Mouse (Mus musculus) lung, embryonic 16.5 days (tissue): ENCODE results near the gene Fam171a1. TPM values are rescaled to one million over a fixed set of nuclear protein-coding genes. Genes with fewer than 3 reads are reported as not detected.
"Not testable (repeated sequence)": the region's sequence is repeated elsewhere in the genome, so short reads cannot be mapped to it uniquely, and the experiment has no call there.

Source experiments
- ATAC-seq: fragments of 200-750 bp; cut with Nextera tagmentation; 2 replicates; pipeline ENCODE4 v1.8.0; 2017; ENCODE audit warnings: low read depth, mild to moderate bottlenecking, moderate library complexity
- H3K27ac ChIP-seq: fragments of 300-500 bp; sonication (generic); 2 replicates; pipeline ENCODE4 v1.5.1; 2014; ENCODE audit warnings: mild to moderate bottlenecking, control low read depth, low read length
- H3K27me3 ChIP-seq: fragments of 300-500 bp; sonication (generic); 2 replicates; pipeline ENCODE4 v1.6.1; 2014; ENCODE audit warnings: low read depth, low read length, mixed read lengths; ENCODE audit not compliant: control insufficient read depth, insufficient read depth
- H3K36me3 ChIP-seq: fragments of 300-500 bp; sonication (generic); 2 replicates; pipeline ENCODE4 v1.6.1; 2014; ENCODE audit warnings: low read length; ENCODE audit not compliant: control insufficient read depth, insufficient read depth
- H3K4me1 ChIP-seq: fragments of 300-500 bp; sonication (generic); replicated peaks from 2 replicates; pipeline ENCODE4 v1.6.1; 2014; ENCODE audit warnings: low read length, mixed read lengths; ENCODE audit not compliant: control insufficient read depth, insufficient read depth
- H3K4me2 ChIP-seq: fragments of 300-500 bp; sonication (generic); 2 replicates; pipeline ENCODE4 v1.6.1; 2014; ENCODE audit warnings: low read depth, low read length, control low read depth
- H3K4me3 ChIP-seq: fragments of 300-500 bp; sonication (generic); 2 replicates; pipeline ENCODE4 v1.5.1; 2014; ENCODE audit warnings: mild to moderate bottlenecking, low read length, control low read depth
- H3K9ac ChIP-seq: fragments of 300-500 bp; sonication (generic); 2 replicates; pipeline ENCODE4 v1.6.1; 2014; ENCODE audit warnings: low read length, control low read depth
- H3K9me3 ChIP-seq: fragments of 300-500 bp; sonication (generic); 2 replicates; pipeline ENCODE4 v1.6.1; 2016; ENCODE audit warnings: low read length; ENCODE audit not compliant: control insufficient read depth
- WGBS: fragments of 180-500 bp; shearing (Covaris S2); extraction: QIAGEN DNeasy Blood & Tissue Kit; methylation state at CpG from one replicate; pipeline ENCODE4 v1.1.7; 2014; 5-methylcytosine and 5-hydroxymethylcytosine counted together
- polyA plus RNA-seq: library from polyadenylated mRNA; unstranded; fragments of >200 nt; fragmentation: Nextera tagmentation; extraction: Ambion mirVana; gene quantifications from 2 replicates; pipeline ENCODE4 v1.2.1, GENCODE M21; 2015

Gene Fam171a1
- 49.7 and 54.6 TPM in 2 replicates for polyA plus RNA-seq

GRCm38 (mm10) chr2:3113866-3114265 is at the start of gene Fam171a1:
Gene Fam171a1 (plus strand): TSS chr2:3114224.
- peak within 1 kb of the TSS; percentile 12; the same call in 1 of the 2 replicates for H3K4me3 ChIP-seq
- no peaks in the 10 kb centered on the region for H3K27me3 ChIP-seq
- 53% methylated on average over 4 of the region's 4 CpGs for WGBS
- H3K9ac ChIP-seq: no peak within 1 kb of the TSS
- 0 out of 2 replicates have a peak, but pooled peaks cover 3% of the 10 kb centered on the region for H3K4me1 ChIP-seq
- no peaks in the 10 kb centered on the region for H3K9me3 ChIP-seq
- no peak for ATAC-seq
- H3K36me3 ChIP-seq: no peaks in the 10 kb centered on the region
- H3K27ac ChIP-seq: peak within 1 kb of the TSS; percentile 69
- 0 out of 2 replicates have a peak within 1 kb of the TSS, but pooled peaks have one; percentile 27 for H3K4me2 ChIP-seq

GRCm38 (mm10) chr2:3069140-3069539 is 44.9 kb upstream of the Fam171a1 start:
- Histone ChIP-seq H3K9ac (no peak overlapping the region), H3K36me3 (no peaks in the 10 kb centered on the region), H3K4me2 (no peak overlapping the region), H3K27ac (no peak overlapping the region), H3K4me1 (no peaks in the 10 kb centered on the region), H3K9me3 (no peaks in the 10 kb centered on the region), H3K4me3 (no peak overlapping the region), H3K27me3 (no peaks in the 10 kb centered on the region)
- WGBS: 92% methylated on average over 1 of the region's 1 CpGs
- no peak for ATAC-seq

- ATAC-seq: not testable (repeated sequence)
Measured at GRCm38 (mm10) chr2:3088361-3088760, 25.7 kb upstream of the Fam171a1 start.

GRCm38 (mm10) chr2:3089274-3089673 is 24.8 kb upstream of the Fam171a1 start:
- no peak for ATAC-seq
- Histone ChIP-seq H3K4me1 (no peaks in the 10 kb centered on the region), H3K4me3 (no peak overlapping the region), H3K36me3 (no peaks in the 10 kb centered on the region), H3K4me2 (no peak overlapping the region), H3K9ac (no peak overlapping the region), H3K27ac (no peak overlapping the region), H3K27me3 (no peaks in the 10 kb centered on the region), H3K9me3 (no peaks in the 10 kb centered on the region)
- WGBS: 14% methylated on average over 1 of the region's 1 CpGs

More at GRCm38 (mm10) chr2:3088361-3088760, 25.7 kb upstream of the Fam171a1 start:
- 75% methylated on average over 3 of the region's 3 CpGs for WGBS
- H3K36me3 ChIP-seq, H3K4me2 ChIP-seq, H3K9me3 ChIP-seq, H3K4me3 ChIP-seq, H3K27ac ChIP-seq, H3K4me1 ChIP-seq, H3K9ac ChIP-seq, H3K27me3 ChIP-seq: not testable (repeated sequence)

DNA sequence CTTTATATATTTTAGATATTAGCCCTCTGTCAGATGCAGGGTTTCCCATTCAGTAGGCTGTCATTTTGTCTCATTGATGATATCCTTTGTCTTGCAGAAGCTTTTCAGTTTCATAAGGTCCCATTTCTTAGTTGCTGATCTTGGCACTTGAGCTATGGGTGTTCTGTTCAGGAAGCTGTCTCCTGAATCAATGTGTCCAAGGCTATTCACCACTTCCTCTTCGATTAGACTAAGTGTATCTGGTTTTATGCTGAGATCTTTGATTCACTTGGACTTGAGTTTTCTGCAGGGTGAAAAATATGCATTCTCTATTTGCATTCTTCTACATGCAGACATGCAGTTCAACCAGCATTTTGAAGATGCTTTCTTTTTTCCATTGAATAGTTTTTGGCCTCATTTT is 17.9 kb upstream of the Fam171a1 start:
- H3K4me2 ChIP-seq: no peak overlapping the region
- H3K9me3 ChIP-seq: no peaks in the 10 kb centered on the region
- H3K4me1 ChIP-seq: no peaks in the 10 kb centered on the region
- no peaks in the 10 kb centered on the region for H3K27me3 ChIP-seq
- H3K27ac ChIP-seq: no peak overlapping the region
- no peak overlapping the region for H3K4me3 ChIP-seq
- H3K9ac ChIP-seq: no peak overlapping the region
- H3K36me3 ChIP-seq: no peaks in the 10 kb centered on the region
- ATAC-seq: no peak
- WGBS: 61% methylated on average over 1 of the region's 1 CpGs

GRCm38 (mm10) chr2:3099971-3100370 is 14.1 kb upstream of the Fam171a1 start:
- H3K9ac ChIP-seq: no peak overlapping the region
- ATAC-seq: no peak
- H3K4me3 ChIP-seq: no peak overlapping the region
- no peaks in the 10 kb centered on the region for H3K27me3 ChIP-seq
- no peak overlapping the region for H3K27ac ChIP-seq
- no peaks in the 10 kb centered on the region for H3K4me1 ChIP-seq
- WGBS: 67% methylated on average over 4 of the region's 4 CpGs
- H3K36me3 ChIP-seq: no peaks in the 10 kb centered on the region
- H3K4me2 ChIP-seq: no peak overlapping the region
- no peaks in the 10 kb centered on the region for H3K9me3 ChIP-seq

GRCm38 (mm10) chr2:3101292-3101957 is 12.6 kb upstream of the Fam171a1 start:
- Histone ChIP-seq H3K36me3 (no peaks in the 10 kb centered on the region), H3K9me3 (no peaks in the 10 kb centered on the region), H3K4me2 (no peak overlapping the region), H3K9ac (no peak overlapping the region), H3K4me1 (no peaks in the 10 kb centered on the region), H3K27me3 (no peaks in the 10 kb centered on the region), H3K27ac (no peak overlapping the region), H3K4me3 (no peak overlapping the region)
- WGBS: 73% methylated on average over 2 of the region's 2 CpGs
- no peak for ATAC-seq

DNA sequence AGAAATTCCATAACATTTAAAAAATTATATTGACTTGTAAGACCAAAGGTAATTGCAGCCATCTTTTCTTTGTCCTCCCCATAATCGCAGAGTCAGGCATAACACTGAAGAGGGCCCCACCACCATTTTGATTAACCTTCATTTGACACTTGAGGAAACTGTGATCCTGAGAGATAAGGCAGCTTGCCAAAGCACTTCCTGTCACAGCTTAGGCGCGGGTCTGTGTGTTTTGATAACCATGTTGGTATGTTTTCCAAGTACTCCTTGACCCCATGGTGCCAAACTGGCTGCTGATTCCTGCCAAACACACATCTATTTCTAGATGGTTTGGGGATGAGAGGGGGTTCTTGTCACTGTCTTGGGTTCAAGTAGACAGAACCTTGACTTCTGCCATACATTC is 11.7 kb upstream of the Fam171a1 start:
- 0 out of 2 replicates have a peak, but pooled peaks have one; percentile 51 for ATAC-seq

GRCm38 (mm10) chr2:3107471-3107870 is 6.6 kb upstream of the Fam171a1 start:
- H3K9ac ChIP-seq: no peak overlapping the region
- 81% methylated on average over 4 of the region's 4 CpGs for WGBS
- ATAC-seq: no peak

More for the DNA sequence above, 11.7 kb upstream of the Fam171a1 start:
- no peaks in the 10 kb centered on the region for H3K4me1 ChIP-seq
- no peaks in the 10 kb centered on the region for H3K27me3 ChIP-seq
- H3K9ac ChIP-seq: no peak overlapping the region
- no peak overlapping the region for H3K4me2 ChIP-seq
- H3K36me3 ChIP-seq: no peaks in the 10 kb centered on the region
- 25% methylated on average over 3 of the region's 3 CpGs for WGBS
- H3K9me3 ChIP-seq: no peaks in the 10 kb centered on the region
- H3K27ac ChIP-seq: no peak overlapping the region
- H3K4me3 ChIP-seq: no peak overlapping the region

More at GRCm38 (mm10) chr2:3107471-3107870, 6.6 kb upstream of the Fam171a1 start:
- no peak overlapping the region for H3K27ac ChIP-seq
- no peaks in the 10 kb centered on the region for H3K4me1 ChIP-seq
- H3K27me3 ChIP-seq: no peaks in the 10 kb centered on the region
- H3K4me3 ChIP-seq: no peak overlapping the region
- H3K4me2 ChIP-seq: no peak overlapping the region
- H3K36me3 ChIP-seq: no peaks in the 10 kb centered on the region
- no peaks in the 10 kb centered on the region for H3K9me3 ChIP-seq
